Mouse (Mus musculus): ENCODE measurements around the gene Unc93a. TPM values are rescaled to one million over a fixed set of nuclear protein-coding genes. Genes with fewer than 3 reads are reported as not detected.
"Not testable (repeated sequence)": the region's sequence is repeated elsewhere in the genome, so short reads cannot be mapped to it uniquely, and the experiment has no call there.

Unc93a gene
- 0.08 and 0.14 TPM in 2 replicates for polyA plus RNA-seq (2015; fragmentation: Nextera tagmentation; extraction: Ambion mirVana)

DNA sequence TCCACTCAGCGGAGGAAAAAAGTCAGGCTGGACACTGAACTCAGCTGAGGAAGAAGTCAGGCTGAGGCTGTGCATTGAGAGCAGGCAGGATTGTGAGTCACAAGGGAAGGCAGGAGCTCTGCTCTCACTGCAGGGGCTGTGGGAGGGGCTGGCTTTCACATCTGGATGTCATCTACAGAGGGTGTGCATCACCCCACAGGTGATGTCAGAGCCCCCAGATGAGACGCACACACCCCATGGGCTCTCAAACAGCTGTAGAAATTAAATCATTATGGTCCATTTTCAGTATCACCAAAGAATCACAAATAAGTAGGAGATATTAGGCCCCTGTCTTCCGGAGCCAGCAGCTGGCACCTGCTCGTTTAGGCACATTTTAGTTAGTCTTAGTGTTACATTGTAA is at the start of gene Unc93a:
Gene Unc93a (minus strand): TSS at position 101 of the 400 bp plus-strand sequence.
- 69% methylated on average over 3 of the region's 4 CpGs for WGBS

DNA sequence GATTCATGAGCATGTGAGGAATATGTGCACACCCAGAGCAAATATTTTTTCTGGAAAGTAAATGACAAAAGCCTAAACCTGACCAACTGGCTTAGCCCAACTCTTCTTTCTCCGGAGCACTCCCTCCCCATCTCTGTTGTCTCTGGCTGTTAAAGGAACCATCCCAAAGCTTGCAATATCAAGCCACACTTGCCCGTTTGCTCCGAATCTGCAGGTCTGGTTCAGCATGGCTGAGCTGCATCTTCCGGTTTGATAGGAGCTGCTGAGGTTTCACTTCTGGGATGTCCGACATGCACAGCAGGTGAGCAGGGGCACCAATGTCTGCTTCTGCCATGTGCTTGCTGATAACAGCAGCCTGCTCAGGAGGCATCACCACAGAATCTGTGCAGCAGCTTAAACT is 48.9 kb upstream of the Unc93a start:
- not testable (repeated sequence) for H3K4me3 ChIP-seq; ATAC-seq (ENCODE audit: insufficient number of reproducible peaks, low FRiP score, low TSS enrichment, low read depth); H3K9me3 ChIP-seq; H3K27ac ChIP-seq; H3K36me3 ChIP-seq; H3K4me2 ChIP-seq; H3K27me3 ChIP-seq; H3K9ac ChIP-seq; H3K4me1 ChIP-seq
- 85% methylated on average over 5 of the region's 5 CpGs for WGBS

More for the DNA sequence above, at the start of gene Unc93a:
- not testable (repeated sequence) for H3K36me3 ChIP-seq; H3K9ac ChIP-seq; H3K9me3 ChIP-seq; ATAC-seq (ENCODE audit: insufficient number of reproducible peaks, low FRiP score, low TSS enrichment, low read depth); H3K4me1 ChIP-seq; H3K4me3 ChIP-seq; H3K27ac ChIP-seq; H3K4me2 ChIP-seq; H3K27me3 ChIP-seq

DNA sequence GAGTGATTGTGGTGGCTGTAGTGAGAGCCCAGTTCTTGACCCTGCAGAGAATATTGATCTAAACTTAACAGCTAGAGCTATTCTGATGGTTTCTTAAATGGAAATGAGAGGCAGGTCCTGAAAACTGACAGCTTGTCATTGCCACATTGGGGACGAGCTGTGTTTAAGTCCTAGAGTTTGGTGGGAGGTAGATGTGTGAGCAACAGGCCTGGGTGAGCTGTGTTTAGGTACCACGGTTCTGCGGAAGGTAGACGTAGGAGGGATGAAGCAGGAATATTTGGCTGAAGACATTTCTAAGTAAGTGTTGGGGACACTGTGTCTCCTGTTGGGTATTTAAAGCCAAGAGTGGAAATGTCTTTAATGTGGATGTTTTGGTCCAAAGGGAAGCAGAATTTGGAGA is 47.4 kb upstream of the Unc93a start:
- not testable (repeated sequence) for ATAC-seq (ENCODE audit: insufficient number of reproducible peaks, low FRiP score, low TSS enrichment, low read depth); H3K9me3 ChIP-seq
- 85% methylated on average over 4 of the region's 4 CpGs for WGBS

DNA sequence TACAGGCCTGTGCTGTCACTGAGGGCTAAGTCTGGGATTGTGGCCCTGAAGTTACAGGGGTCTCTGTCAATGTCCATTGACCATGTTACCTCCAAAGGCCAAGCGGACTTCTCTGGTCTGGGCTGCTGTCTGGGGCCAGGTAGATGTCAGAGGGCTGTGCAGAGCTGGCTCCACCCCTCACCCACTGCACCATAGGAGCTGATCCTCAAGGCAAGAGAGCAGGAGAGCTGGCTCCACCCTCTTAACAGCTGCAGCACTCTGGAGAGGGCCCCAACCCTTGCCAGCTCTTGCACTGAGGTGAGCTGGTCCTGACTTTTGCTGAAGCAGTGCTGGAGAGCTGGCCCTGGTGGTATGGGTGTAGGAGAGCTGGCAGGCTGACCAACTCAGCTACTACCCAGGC is 46.2 kb upstream of the Unc93a start:
- H3K4me3 ChIP-seq, H3K27me3 ChIP-seq, H3K36me3 ChIP-seq, H3K9ac ChIP-seq, H3K27ac ChIP-seq, H3K9me3 ChIP-seq, H3K4me2 ChIP-seq, H3K4me1 ChIP-seq: not testable (repeated sequence)
- 53% methylated on average over 1 of the region's 1 CpGs for WGBS
- 0 out of 2 replicates have a peak, but pooled peaks have one; percentile 9 for ATAC-seq (ENCODE audit: insufficient number of reproducible peaks, low FRiP score, low TSS enrichment, low read depth)

More for the DNA sequence above, 47.4 kb upstream of the Unc93a start:
- H3K9ac ChIP-seq, H3K4me2 ChIP-seq, H3K27me3 ChIP-seq, H3K27ac ChIP-seq, H3K4me1 ChIP-seq, H3K36me3 ChIP-seq, H3K4me3 ChIP-seq: not testable (repeated sequence)

DNA sequence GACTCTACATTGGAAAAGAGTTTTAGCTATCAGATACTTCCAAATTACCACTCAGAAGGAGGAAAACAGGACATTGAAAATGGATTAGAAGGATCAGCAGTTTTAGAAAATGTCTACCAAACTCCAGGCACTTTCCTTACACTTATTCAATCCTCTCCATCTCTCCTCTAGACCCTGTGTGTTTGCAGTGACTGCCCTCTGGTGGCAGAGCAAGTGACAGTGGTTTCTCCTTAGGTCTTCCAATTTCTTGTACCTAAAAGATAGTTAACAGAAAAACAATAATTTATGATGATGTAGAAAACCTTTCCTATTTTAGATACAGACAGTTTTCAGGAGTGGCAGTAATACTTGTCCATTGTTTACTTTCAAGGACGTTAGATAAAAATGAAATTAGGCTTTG is 44.0 kb upstream of the Unc93a start:
- not testable (repeated sequence) for H3K4me2 ChIP-seq; H3K9ac ChIP-seq; H3K4me1 ChIP-seq; H3K27me3 ChIP-seq; H3K9me3 ChIP-seq; H3K27ac ChIP-seq; H3K4me3 ChIP-seq; H3K36me3 ChIP-seq; ATAC-seq (ENCODE audit: insufficient number of reproducible peaks, low FRiP score, low TSS enrichment, low read depth)
- WGBS, result 11% methylated on average over 1 of the region's 1 CpGs

DNA sequence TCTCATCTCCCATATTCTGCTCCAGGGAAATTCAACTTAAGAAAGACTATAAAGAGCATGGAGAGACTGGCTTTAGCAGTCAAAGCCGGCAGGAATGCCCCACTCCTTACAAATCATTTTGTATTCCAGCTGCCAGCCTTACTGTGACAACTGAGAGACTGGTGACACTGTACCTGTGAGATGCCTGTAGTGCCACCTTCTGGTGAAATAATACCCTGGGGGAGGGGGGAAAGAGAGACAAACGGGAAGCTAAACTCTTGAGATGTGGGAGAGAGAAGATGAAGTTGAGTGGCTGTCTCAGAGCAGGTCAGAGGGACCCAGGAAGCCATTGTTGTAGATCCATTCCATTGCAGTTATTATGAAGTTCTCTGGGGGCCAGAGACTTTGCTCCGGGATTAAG is 42.4 kb upstream of the Unc93a start:
- not testable (repeated sequence) for H3K4me3 ChIP-seq; ATAC-seq (ENCODE audit: insufficient number of reproducible peaks, low FRiP score, low TSS enrichment, low read depth); H3K9ac ChIP-seq; H3K4me1 ChIP-seq; H3K36me3 ChIP-seq; H3K9me3 ChIP-seq; H3K27ac ChIP-seq; H3K27me3 ChIP-seq; H3K4me2 ChIP-seq
- WGBS, result 49% methylated on average over 2 of the region's 3 CpGs

DNA sequence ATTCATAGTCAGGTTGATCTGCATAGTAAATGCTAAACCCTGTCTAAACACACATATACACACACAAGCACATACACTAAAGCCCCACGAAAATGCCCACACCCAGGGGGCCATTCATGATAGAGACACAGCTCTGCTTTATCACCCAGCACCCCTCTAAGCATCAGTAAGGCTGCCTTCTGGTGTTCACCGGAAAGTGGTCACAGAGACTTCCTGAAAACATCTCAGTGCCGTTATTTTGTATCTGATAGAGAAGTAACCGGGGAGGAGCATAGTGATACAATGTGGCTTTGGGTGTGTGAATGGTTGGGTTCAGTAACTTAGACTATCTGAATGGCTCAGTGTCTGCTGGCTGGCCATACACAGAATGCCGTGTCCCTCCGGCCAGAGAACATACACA is 42.0 kb upstream of the Unc93a start:
- H3K9ac ChIP-seq; ATAC-seq (ENCODE audit: insufficient number of reproducible peaks, low FRiP score, low TSS enrichment, low read depth); H3K27ac ChIP-seq; H3K9me3 ChIP-seq; H3K4me1 ChIP-seq; H3K27me3 ChIP-seq; H3K4me3 ChIP-seq; H3K36me3 ChIP-seq; H3K4me2 ChIP-seq: not testable (repeated sequence)
- 84% methylated on average over 6 of the region's 6 CpGs for WGBS

DNA sequence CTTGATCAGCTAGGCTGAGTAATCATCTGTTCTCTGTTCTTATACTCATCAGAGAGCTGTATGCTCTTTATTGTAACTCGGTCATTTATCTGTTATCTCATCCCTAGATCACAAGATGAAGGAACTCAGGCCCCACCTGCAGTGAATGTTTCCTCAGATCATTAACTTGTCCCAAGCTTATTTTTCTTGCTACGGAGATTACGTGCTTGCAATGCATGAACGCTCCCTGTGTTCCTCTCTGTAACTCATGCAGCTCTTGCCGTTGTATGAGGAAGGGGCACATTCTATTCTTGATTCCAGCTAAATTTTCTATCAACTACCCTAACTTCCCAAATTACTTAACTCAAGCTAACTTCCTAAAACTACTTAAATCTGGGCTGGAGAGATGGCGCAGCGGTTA is 14.5 kb upstream of the Unc93a start:
- not testable (repeated sequence) for H3K9me3 ChIP-seq; H3K27me3 ChIP-seq; H3K36me3 ChIP-seq; H3K4me3 ChIP-seq; H3K9ac ChIP-seq; H3K4me1 ChIP-seq; H3K4me2 ChIP-seq; ATAC-seq (ENCODE audit: insufficient number of reproducible peaks, low FRiP score, low TSS enrichment, low read depth); H3K27ac ChIP-seq
- WGBS, result 86% methylated on average over 7 of the region's 7 CpGs

DNA sequence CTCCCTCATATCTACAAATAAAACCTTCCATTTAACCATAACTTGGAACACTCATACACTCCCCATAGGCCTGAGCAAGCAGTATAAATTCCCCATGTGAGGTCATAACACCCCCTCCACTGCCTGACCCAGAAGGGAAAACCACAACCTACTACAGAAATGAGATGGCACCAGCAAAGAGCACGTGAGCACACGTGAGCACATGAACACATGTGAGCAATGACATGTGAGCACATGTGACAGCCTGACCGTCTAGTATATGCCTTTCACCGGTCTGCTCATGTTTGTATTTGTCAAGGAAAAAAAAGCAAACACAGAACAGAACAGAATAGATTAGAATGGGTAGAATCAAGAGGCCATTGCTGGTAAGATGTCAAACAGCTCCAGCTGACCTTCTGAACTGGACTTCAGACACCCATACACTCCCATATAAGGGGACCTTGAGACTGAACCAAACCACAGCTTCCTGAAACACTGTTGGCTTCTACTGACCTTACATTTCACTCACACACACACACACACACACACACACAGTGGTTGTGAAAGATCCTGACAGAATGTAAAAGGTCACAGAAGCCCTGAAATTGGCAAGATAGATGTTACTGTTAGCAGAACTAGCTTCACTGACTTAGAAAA is 13.1 kb upstream of the Unc93a start:
- not testable (repeated sequence) for H3K27ac ChIP-seq; ATAC-seq (ENCODE audit: insufficient number of reproducible peaks, low FRiP score, low TSS enrichment, low read depth); H3K9me3 ChIP-seq; H3K4me3 ChIP-seq; H3K4me2 ChIP-seq; H3K9ac ChIP-seq; H3K4me1 ChIP-seq; H3K36me3 ChIP-seq; H3K27me3 ChIP-seq
- WGBS, result 87% methylated on average over 4 of the region's 4 CpGs

DNA sequence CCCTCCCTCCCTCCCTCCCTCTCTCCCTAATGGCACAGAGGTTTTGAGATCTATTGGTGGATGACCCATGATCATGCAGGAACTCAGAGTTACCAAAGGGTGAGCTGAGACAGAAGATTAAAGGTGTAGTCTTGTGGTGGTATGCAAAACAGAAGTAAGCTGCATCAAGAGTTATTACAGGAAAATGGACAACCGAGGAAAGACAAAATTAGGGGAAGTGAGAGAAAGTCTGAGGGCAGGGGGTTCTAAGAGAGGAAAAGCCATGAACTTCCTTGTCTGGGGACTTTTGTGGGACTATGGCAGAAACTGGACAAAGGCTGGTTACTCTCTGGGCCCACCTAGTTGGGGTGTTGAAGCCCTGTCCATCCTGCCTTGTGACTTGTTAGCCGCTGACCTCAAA is 11.1 kb upstream of the Unc93a start:
- not testable (repeated sequence) for H3K4me1 ChIP-seq; ATAC-seq (ENCODE audit: insufficient number of reproducible peaks, low FRiP score, low TSS enrichment, low read depth); H3K27ac ChIP-seq; H3K9me3 ChIP-seq; H3K27me3 ChIP-seq; H3K4me3 ChIP-seq; H3K4me2 ChIP-seq; H3K36me3 ChIP-seq; H3K9ac ChIP-seq
- no CpG with 5 or more reads among the region's 2 CpGs for WGBS

DNA sequence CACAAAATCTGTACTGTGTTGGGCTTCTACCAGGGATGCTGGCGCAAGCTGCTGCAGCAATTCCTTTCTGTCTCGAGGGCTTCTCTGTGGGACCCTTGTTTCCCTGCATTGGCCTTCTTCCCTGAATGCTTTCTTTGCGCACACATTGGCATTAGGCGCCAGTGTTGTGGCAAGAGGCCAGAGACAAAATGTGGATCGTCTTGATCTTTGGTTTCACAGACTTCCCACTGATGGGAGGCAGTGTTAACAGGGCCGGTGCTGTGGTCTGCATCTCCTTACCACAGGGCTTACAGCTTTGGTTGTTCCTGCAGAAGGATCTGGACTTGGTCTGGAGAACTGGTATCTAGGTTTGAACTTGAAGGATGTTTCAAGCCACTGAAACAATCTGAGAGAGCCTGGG is 3.7 kb upstream of the Unc93a start:
- not testable (repeated sequence) for H3K4me2 ChIP-seq; H3K27ac ChIP-seq; H3K36me3 ChIP-seq; ATAC-seq (ENCODE audit: insufficient number of reproducible peaks, low FRiP score, low TSS enrichment, low read depth); H3K9ac ChIP-seq; H3K9me3 ChIP-seq; H3K4me1 ChIP-seq; H3K4me3 ChIP-seq; H3K27me3 ChIP-seq
- 59% methylated on average over 2 of the region's 6 CpGs for WGBS

DNA sequence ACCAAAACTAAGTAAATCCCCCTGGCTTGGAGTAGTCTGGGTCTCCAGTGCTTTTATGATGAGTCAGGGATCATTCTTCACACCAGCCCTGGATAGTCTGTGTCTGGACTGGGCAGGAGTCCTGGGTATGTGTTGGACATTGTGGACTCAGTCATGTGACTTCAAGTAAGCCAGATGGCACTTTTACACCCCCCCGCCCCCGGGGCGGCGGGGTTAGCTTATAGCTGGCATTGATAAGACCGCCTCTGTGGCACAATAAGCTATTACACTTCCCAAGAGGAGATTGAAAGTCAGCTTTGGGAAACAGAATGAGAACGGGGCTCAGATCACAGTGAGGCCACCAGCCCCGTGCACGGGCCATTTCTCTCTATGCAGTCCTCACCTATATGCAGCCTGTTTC is 742 bp upstream of the Unc93a start:
- not testable (repeated sequence) for H3K36me3 ChIP-seq; H3K27ac ChIP-seq; H3K4me2 ChIP-seq; H3K27me3 ChIP-seq; H3K9me3 ChIP-seq; ATAC-seq (ENCODE audit: insufficient number of reproducible peaks, low FRiP score, low TSS enrichment, low read depth); H3K4me3 ChIP-seq; H3K4me1 ChIP-seq; H3K9ac ChIP-seq
- WGBS, result 85% methylated on average over 8 of the region's 8 CpGs

Data from limb, embryonic 15.5 days (tissue).